Mouse (Mus musculus): ENCODE results near the gene Lrrc18. TPM values are rescaled to one million over a fixed set of nuclear protein-coding genes. Genes with fewer than 3 reads are reported as not detected.

The Lrrc18 gene
- not detected for total RNA-seq (2023)

GRCm38 (mm10) chr14:32991082-32991481 lies at the start of gene Lrrc18:
Gene Lrrc18 (plus strand): TSS chr14:32991382.

Other genes with a start within 250 kb of the Lrrc18 start
- gene Tmem273, start 205.4 kb upstream of the Lrrc18 start, total RNA-seq (2023), result 10 to 100 TPM in 1 of 2 experiments, 1 to 10 TPM in 1; 2.4 to 13.2 TPM
- not detected for gene Fam170b, start 157.4 kb upstream of the Lrrc18 start, total RNA-seq (2023)
- gene Vstm4, start 134.6 kb upstream of the Lrrc18 start, total RNA-seq (2023), result not detected
- gene Wdfy4, start 194.1 kb downstream of the Lrrc18 start, total RNA-seq (2023), result 1 to 10 TPM; 1.3 to 7.1 TPM
- gene Arhgap22, start 222.6 kb downstream of the Lrrc18 start, total RNA-seq (2023), result not detected